Mouse (Mus musculus) midbrain, embryonic 12.5 days (tissue): ENCODE data around the gene Tmem198. TPM values are rescaled to one million over a fixed set of nuclear protein-coding genes. Genes with fewer than 3 reads are reported as not detected.

Experiments
- ATAC-seq: fragments of 200-750 bp; cut with Nextera tagmentation; 2 replicates; pipeline ENCODE4 v1.8.0; 2017; ENCODE audit warnings: low read depth, moderate TSS enrichment, moderate library complexity; ENCODE audit not compliant: low FRiP score
- H3K27ac ChIP-seq: fragments of 300-500 bp; sonication (generic); replicated peaks from 2 replicates; pipeline ENCODE4 v1.5.1; 2016; ENCODE audit warnings: mild to moderate bottlenecking
- H3K27me3 ChIP-seq: fragments of 300-500 bp; sonication (generic); 2 replicates; pipeline ENCODE4 v1.6.1; 2016; ENCODE audit warnings: mild to moderate bottlenecking
- H3K36me3 ChIP-seq: fragments of 300-500 bp; sonication (generic); 2 replicates; pipeline ENCODE4 v1.6.1; 2016
- H3K4me1 ChIP-seq: fragments of 300-500 bp; sonication (generic); 2 replicates; pipeline ENCODE4 v1.6.1; 2016
- H3K4me2 ChIP-seq: fragments of 300-500 bp; sonication (generic); replicated peaks from 2 replicates; pipeline ENCODE4 v1.6.1; 2016; ENCODE audit warnings: mild to moderate bottlenecking, moderate library complexity
- H3K4me3 ChIP-seq: fragments of 300-500 bp; sonication (generic); 2 replicates; pipeline ENCODE4 v1.5.1; 2016; ENCODE audit warnings: mild to moderate bottlenecking
- H3K9ac ChIP-seq: fragments of 300-500 bp; sonication (generic); replicated peaks from 2 replicates; pipeline ENCODE4 v1.6.1; 2016; ENCODE audit warnings: mild to moderate bottlenecking, moderate library complexity
- H3K9me3 ChIP-seq: fragments of 300-500 bp; sonication (generic); 2 replicates; pipeline ENCODE4 v1.6.1; 2016; ENCODE audit warnings: mild to moderate bottlenecking
- WGBS: fragments of 180-500 bp; shearing (Covaris S2); methylation state at CpG from one replicate; pipeline ENCODE4 v1.1.7; 2016; 5-methylcytosine and 5-hydroxymethylcytosine counted together
- polyA plus RNA-seq: library from polyadenylated mRNA; unstranded; fragments of >200 nt; fragmentation: Nextera tagmentation; extraction: Ambion mirVana; gene quantifications from 2 replicates; pipeline ENCODE4 v1.2.1, GENCODE M21; 2016

The Tmem198 gene
- polyA plus RNA-seq, 1 experiment from 2014 or later: 26.5 TPM

DNA sequence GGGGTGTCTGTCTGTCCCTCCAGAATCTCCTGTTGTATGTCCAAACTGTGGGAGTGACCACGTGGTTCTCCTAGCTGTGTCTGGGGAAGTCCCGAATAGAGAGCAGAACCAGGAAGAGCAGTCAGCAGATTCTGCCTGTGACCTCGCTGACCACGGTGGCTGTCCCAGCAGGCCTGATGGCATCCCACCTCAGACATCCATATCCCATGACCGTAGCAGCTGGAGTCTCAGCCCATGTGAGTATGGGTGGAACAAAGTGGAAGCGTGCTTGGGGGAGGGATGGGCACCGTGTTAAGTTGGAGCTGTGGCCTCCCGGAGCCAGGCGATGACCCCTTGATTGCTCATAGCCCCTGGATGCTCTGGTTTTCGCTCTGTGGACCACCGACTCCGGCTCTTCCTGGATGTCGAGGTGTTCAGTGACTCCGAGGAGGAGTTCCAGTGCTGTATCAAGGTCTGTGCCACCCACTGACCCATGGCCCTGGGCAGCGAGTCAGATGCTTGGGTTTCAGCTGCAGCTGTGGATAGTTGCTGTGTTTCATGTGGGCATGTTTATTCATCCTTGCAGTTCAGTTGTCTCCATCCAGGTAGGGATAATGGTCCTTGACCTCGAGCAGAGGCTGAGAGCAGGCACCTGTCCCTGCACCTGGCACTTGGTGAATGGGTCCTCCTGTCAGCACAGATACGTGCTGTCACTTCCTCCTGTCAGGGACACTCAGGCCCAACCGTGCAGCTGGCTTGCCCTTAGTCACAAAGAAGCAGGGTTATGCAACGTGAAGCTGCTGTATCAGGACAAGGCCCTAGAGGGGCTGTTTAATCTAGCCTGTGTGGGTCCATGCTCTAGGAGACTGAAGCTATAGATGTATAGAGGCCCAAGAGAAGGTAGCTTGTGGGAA is 53.2 kb downstream of the Tmem198 start:
- Histone ChIP-seq H3K9ac (no peak overlapping the region), H3K4me1 (no peaks in the 10 kb centered on the region), H3K27me3 (no peaks in the 10 kb centered on the region), H3K4me3 (no peak overlapping the region), H3K9me3 (no peaks in the 10 kb centered on the region), H3K36me3 (peaks cover 76% of the 10 kb centered on the region), H3K4me2 (no peak overlapping the region), H3K27ac (no peak overlapping the region)
- no peak for ATAC-seq
- WGBS: 91% methylated on average over 19 of the region's 19 CpGs

- H3K9ac ChIP-seq: no peak overlapping the region
- no peaks in the 10 kb centered on the region for H3K27me3 ChIP-seq
- 90% methylated on average over 19 of the region's 19 CpGs for WGBS
- H3K4me1 ChIP-seq: no peaks in the 10 kb centered on the region
- H3K4me3 ChIP-seq: no peak overlapping the region
- peaks cover 71% of the 10 kb centered on the region for H3K36me3 ChIP-seq
- H3K4me2 ChIP-seq: no peak overlapping the region
- ATAC-seq: no peak
- no peak overlapping the region for H3K27ac ChIP-seq
- H3K9me3 ChIP-seq: no peaks in the 10 kb centered on the region
Measured at GRCm38 (mm10) chr1:75533325-75534252, 54.3 kb downstream of the Tmem198 start.

Other genes starting within 250 kb of the Tmem198 start
- not detected in 2 replicates for gene A630095N17Rik, start 247.4 kb upstream of the Tmem198 start, polyA plus RNA-seq
- gene Dnajb2, start 243.1 kb upstream of the Tmem198 start, polyA plus RNA-seq: 45.6 and 46.0 TPM in 2 replicates
- 9.3 and 12.1 TPM in 2 replicates for gene Ptprn, start 215.0 kb upstream of the Tmem198 start, polyA plus RNA-seq
- gene Resp18, start 201.1 kb upstream of the Tmem198 start, polyA plus RNA-seq: 37.5 and 46.2 TPM in 2 replicates
- 154 and 176 TPM in 2 replicates for gene Dnpep, start 161.5 kb upstream of the Tmem198 start, polyA plus RNA-seq
- 0.93 and 1.2 TPM in 2 replicates for gene Des, start 119.2 kb upstream of the Tmem198 start, polyA plus RNA-seq
- gene Speg, start 104.2 kb upstream of the Tmem198 start, polyA plus RNA-seq: 12.9 and 14.5 TPM in 2 replicates
- 59.7 and 69.4 TPM in 2 replicates for gene Gmppa, start 43.6 kb upstream of the Tmem198 start, polyA plus RNA-seq
- gene Asic4, start 29.1 kb upstream of the Tmem198 start, polyA plus RNA-seq: 45.0 and 47.7 TPM in 2 replicates
- 35.9 and 36.3 TPM in 2 replicates for gene Chpf, start 225 bp upstream of the Tmem198 start, polyA plus RNA-seq
- gene Obsl1, start 26.9 kb downstream of the Tmem198 start, polyA plus RNA-seq: 42.7 and 46.6 TPM in 2 replicates
- 7.2 and 8.9 TPM in 2 replicates for gene Inha, start 27.5 kb downstream of the Tmem198 start, polyA plus RNA-seq
- 26.9 and 30.5 TPM in 2 replicates for gene Stk11ip, start 42.0 kb downstream of the Tmem198 start, polyA plus RNA-seq
- gene Slc4a3, start 66.7 kb downstream of the Tmem198 start, polyA plus RNA-seq: 31.0 and 36.0 TPM in 2 replicates